Mouse (Mus musculus) spleen, adult 2 months (tissue): Measurements from ENCODE around the gene Fancc. TPM values are rescaled to one million over a fixed set of nuclear protein-coding genes. Genes with fewer than 3 reads are reported as not detected.

Experiments
- DNase-seq, 2 experiments: peaks; one replicate each; pipeline versions ENCODE4 v3.0.0 to v3.0.0-alpha.2; 2012 to 2021; ENCODE audit warnings: low spot score in 2 of 2, low read depth in 1 of 2
- H3K27ac ChIP-seq: fragments of 200-500 bp; 2 replicates; pipeline ENCODE4 v1.5.1; 2012; ENCODE audit warnings: low read length, inconsistent platforms; ENCODE audit not compliant: insufficient read depth
- H3K27me3 ChIP-seq: fragments of 200-500 bp; 2 replicates; pipeline ENCODE4 v1.6.1; 2012; ENCODE audit warnings: mild to moderate bottlenecking, moderate library complexity, low read length, inconsistent platforms; ENCODE audit not compliant: control insufficient read depth, insufficient read depth
- H3K36me3 ChIP-seq: fragments of 200-500 bp; 2 replicates; pipeline ENCODE4 v1.6.1; 2012; ENCODE audit warnings: mild to moderate bottlenecking, low read length, inconsistent platforms; ENCODE audit not compliant: control insufficient read depth, insufficient read depth
- H3K4me1 ChIP-seq: fragments of 200-500 bp; 2 replicates; pipeline ENCODE4 v1.6.1; 2011; ENCODE audit warnings: inconsistent platforms; ENCODE audit not compliant: control insufficient read depth, insufficient read depth, insufficient read length
- H3K4me3 ChIP-seq: fragments of 200-500 bp; 2 replicates; pipeline ENCODE4 v1.5.1; 2011; ENCODE audit warnings: mild to moderate bottlenecking, inconsistent platforms; ENCODE audit not compliant: insufficient read depth, insufficient read length; ENCODE audit errors: extremely low read depth
- CTCF ChIP-seq: fragments of 200-500 bp; IDR thresholded peaks from 2 replicates; pipeline ENCODE4 v1.5.1; 2011; ENCODE audit warnings: mild to moderate bottlenecking, inconsistent platforms; ENCODE audit not compliant: insufficient read depth, insufficient read length, insufficient replicate concordance; ENCODE audit errors: extremely low read depth
- POLR2A ChIP-seq: fragments of 200-500 bp; IDR thresholded peaks from 2 replicates; pipeline ENCODE4 v1.6.1; 2011; ENCODE audit warnings: low read depth, low read length, inconsistent platforms
- WGBS: fragments of 180-500 bp; shearing (Covaris S2); methylation state at CpG from one replicate; pipeline ENCODE4 v1.1.7; 2018; 5-methylcytosine and 5-hydroxymethylcytosine counted together
- polyA plus RNA-seq: library from polyadenylated mRNA; depleted of rRNA; stranded (reverse); fragments of >200 nt; gene quantifications from 2 replicates; pipeline ENCODE4 v1.2.3, GENCODE M21; 2012

Fancc gene
- polyA plus RNA-seq, 1 experiment, result 5.1 TPM

- 87% methylated on average over 4 of the region's 4 CpGs for WGBS
- TF ChIP-seq POLR2A, result no peak
- TF ChIP-seq CTCF, result no peak
- H3K4me3 ChIP-seq, result no peak overlapping the region
- no peaks in the 10 kb centered on the region; the same call in 1 of the 2 replicates for H3K36me3 ChIP-seq
- H3K27ac ChIP-seq, result no peak overlapping the region
- H3K4me1 ChIP-seq, result no peaks in the 10 kb centered on the region
- H3K27me3 ChIP-seq, result no peaks in the 10 kb centered on the region
- DNase-seq, result no peak
Measured at GRCm38 (mm10) chr13:63405151-63405550, 91.9 kb downstream of the Fancc start.

GRCm38 (mm10) chr13:63404657-63405056 lies 92.4 kb downstream of the Fancc start:
- H3K4me3 ChIP-seq, result no peak overlapping the region
- TF ChIP-seq POLR2A, result no peak
- no peak for TF ChIP-seq CTCF
- no peak overlapping the region for H3K27ac ChIP-seq
- WGBS, result 70% methylated on average over 2 of the region's 2 CpGs
- no peaks in the 10 kb centered on the region for H3K27me3 ChIP-seq
- no peaks in the 10 kb centered on the region; the same call in 1 of the 2 replicates for H3K36me3 ChIP-seq
- H3K4me1 ChIP-seq, result no peaks in the 10 kb centered on the region
- no peak for DNase-seq

- Histone ChIP-seq H3K36me3 (no peaks in the 10 kb centered on the region; the same call in 1 of the 2 replicates), H3K4me1 (no peaks in the 10 kb centered on the region), H3K27me3 (no peaks in the 10 kb centered on the region), H3K27ac (no peak overlapping the region), H3K4me3 (no peak overlapping the region)
- 84% methylated on average over 2 of the region's 2 CpGs for WGBS
- DNase-seq, result no peak
- no peak for TF ChIP-seq CTCF
- TF ChIP-seq POLR2A, result no peak
Measured at GRCm38 (mm10) chr13:63402823-63403222, 94.3 kb downstream of the Fancc start.

- H3K4me3 ChIP-seq, result no peak overlapping the region
- TF ChIP-seq CTCF (no peak), POLR2A (no peak)
- no peaks in the 10 kb centered on the region for H3K4me1 ChIP-seq
- WGBS, result 95% methylated on average over 6 of the region's 6 CpGs
- no peak for DNase-seq
- no peaks in the 10 kb centered on the region for H3K27me3 ChIP-seq
- H3K36me3 ChIP-seq, result peaks cover 1% of the 10 kb centered on the region; the same call in 1 of the 2 replicates
- H3K27ac ChIP-seq, result no peak overlapping the region
Measured at GRCm38 (mm10) chr13:63400069-63400468, 97.0 kb downstream of the Fancc start.

GRCm38 (mm10) chr13:63397420-63397819 lies 99.7 kb downstream of the Fancc start:
- TF ChIP-seq POLR2A (no peak), CTCF (no peak)
- H3K27ac ChIP-seq, result no peak overlapping the region
- no peaks in the 10 kb centered on the region for H3K27me3 ChIP-seq
- H3K4me1 ChIP-seq, result no peaks in the 10 kb centered on the region; the same call in 1 of the 2 replicates
- DNase-seq, result no peak
- peaks cover 1% of the 10 kb centered on the region; the same call in 1 of the 2 replicates for H3K36me3 ChIP-seq
- 98% methylated on average over 1 of the region's 1 CpGs for WGBS
- H3K4me3 ChIP-seq, result no peak overlapping the region

GRCm38 (mm10) chr13:63394304-63395063 lies 102.6 kb downstream of the Fancc start:
- no peak overlapping the region for H3K4me3 ChIP-seq
- H3K27ac ChIP-seq, result no peak overlapping the region
- peaks cover 1% of the 10 kb centered on the region; the same call in 1 of the 2 replicates for H3K36me3 ChIP-seq
- 21% methylated on average over 7 of the region's 7 CpGs for WGBS
- TF ChIP-seq CTCF, result no peak
- TF ChIP-seq POLR2A, result no peak
- H3K27me3 ChIP-seq, result no peaks in the 10 kb centered on the region
- no peaks in the 10 kb centered on the region; the same call in 1 of the 2 replicates for H3K4me1 ChIP-seq
- no peak for DNase-seq

GRCm38 (mm10) chr13:63385234-63385633 lies 111.8 kb downstream of the Fancc start:
- H3K36me3 ChIP-seq, result no peaks in the 10 kb centered on the region; the same call in 1 of the 2 replicates
- no peak for TF ChIP-seq POLR2A
- TF ChIP-seq CTCF, result no peak
- no peaks in the 10 kb centered on the region for H3K4me1 ChIP-seq
- no peak for DNase-seq
- 94% methylated on average over 2 of the region's 2 CpGs for WGBS
- no peak overlapping the region for H3K4me3 ChIP-seq
- H3K27ac ChIP-seq, result no peak overlapping the region
- H3K27me3 ChIP-seq, result no peaks in the 10 kb centered on the region
